Mouse (Mus musculus) embryo, embryonic 11.5 days (tissue): ENCODE data around the gene Bloc1s3.

Experiments used
- DNase-seq: peaks from one replicate; pipeline ENCODE4 v3.0.0-alpha.2; 2012; ENCODE audit warnings: low read depth, low spot score

Gene Bloc1s3

GRCm38 (mm10) chr7:19508150-19508923 is at the start of gene Bloc1s3, which contains the start of gene Trappc6a:
Gene Bloc1s3, minus strand, starts transcription at chr7:19508367.
Gene Trappc6a, plus strand, starts transcription at chr7:19508395.
- peak; percentile 89 for DNase-seq

DNA sequence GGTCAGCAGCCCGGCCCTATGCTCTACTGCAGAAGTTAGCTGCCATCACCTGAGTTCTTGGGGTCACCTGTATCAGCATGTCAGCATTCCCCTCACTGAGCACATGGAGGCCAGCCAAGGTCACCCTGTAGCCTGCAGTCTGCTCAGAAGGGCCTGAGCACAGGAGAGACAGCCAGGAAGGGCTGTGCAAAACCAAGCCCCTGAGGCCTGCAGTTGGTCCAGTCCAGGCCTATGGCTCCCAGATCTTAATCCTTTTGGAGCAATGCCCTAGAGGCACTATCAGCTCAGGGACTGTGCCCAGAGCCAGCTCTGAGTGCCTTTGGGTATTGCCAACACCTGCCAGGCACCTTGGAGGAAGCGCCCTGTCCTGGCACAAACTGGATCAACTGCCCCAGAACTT is 48.9 kb upstream of the Bloc1s3 start:
- DNase-seq, result no peak

- no peak for DNase-seq
Observed at GRCm38 (mm10) chr7:19554168-19554567, 46.0 kb upstream of the Bloc1s3 start.

DNA sequence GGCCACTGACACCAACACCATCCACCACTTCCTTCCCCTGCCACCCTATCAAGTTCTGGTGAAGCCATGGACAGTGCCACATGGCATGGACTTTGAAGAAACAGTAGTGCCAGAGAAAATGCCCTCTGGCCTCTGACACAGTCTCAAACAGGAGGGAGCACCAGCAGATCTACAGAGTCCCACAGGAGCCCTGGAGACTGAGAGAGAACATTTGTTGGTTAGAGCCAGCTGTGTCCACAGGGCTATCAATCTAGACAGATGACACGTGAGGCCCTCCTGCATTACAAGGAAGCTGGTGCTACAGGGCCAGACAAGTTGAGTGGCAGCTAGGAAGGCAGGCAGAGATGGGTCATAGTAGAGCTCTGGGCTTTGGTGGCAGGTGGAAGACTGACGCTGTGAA is 44.3 kb upstream of the Bloc1s3 start:
- DNase-seq, result no peak

- DNase-seq, result no peak
Observed at GRCm38 (mm10) chr7:19551634-19552033, 43.5 kb upstream of the Bloc1s3 start.

GRCm38 (mm10) chr7:19549394-19549793 is 41.2 kb upstream of the Bloc1s3 start:
- DNase-seq, result no peak

DNA sequence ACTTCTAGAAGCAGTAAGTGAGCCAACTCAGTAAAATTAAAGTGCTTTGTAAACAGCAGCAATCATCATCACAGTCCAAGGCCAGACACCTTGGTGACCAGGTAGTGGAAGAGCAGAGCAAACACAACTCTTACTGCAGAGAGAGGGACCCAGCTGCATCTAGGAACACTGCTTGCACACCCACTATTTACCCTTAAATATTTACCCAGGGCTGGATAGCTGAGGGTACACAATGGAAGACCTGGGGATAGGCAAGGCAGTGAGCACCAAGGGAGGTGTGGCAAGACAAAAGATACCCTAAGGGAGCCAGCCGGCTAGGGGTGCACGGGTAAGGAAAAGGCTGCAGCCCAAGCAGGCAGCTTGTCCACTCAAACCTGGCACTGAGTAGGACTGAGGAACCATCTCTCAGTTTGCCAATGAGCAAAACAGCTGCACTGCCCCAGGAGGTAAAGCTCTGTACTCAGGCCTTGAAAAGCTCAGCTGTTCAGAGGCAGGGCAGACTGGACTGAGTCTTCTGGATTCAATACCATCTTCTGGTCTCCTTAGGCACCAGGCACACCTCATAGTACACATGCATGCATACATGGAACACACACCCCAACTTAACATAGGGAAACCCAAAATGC is 39.3 kb upstream of the Bloc1s3 start:
- no peak for DNase-seq

- DNase-seq, result no peak
Observed at GRCm38 (mm10) chr7:19546007-19546406, 37.8 kb upstream of the Bloc1s3 start.

GRCm38 (mm10) chr7:19543584-19543983 is 35.4 kb upstream of the Bloc1s3 start:
- DNase-seq, result no peak

DNA sequence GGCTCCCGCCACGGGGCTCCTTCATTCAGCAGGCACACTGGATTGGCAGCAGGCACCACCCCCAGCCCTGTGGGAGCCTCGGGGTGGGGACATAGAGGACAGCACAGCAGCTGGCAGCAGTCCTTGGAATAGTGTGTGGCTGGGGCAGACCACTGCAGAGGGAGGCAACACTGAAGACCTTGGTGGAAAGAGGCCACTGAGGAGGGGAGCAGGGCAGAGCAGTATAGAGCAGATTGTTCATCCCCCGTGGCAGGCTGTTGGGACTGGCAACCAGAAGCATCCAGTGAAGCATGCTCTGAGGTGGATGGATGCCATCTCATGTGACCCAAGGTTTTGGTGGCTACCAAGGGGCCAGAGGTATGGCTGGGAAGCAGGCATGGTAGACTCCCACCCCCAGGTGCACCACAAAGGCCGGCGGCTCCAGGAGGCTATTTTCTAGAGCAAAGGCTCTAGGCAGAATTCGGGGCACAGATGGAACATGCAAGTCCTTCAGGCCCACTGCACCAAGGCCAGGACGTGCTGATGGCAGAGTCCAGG is 34.1 kb upstream of the Bloc1s3 start:
- DNase-seq, result no peak

DNA sequence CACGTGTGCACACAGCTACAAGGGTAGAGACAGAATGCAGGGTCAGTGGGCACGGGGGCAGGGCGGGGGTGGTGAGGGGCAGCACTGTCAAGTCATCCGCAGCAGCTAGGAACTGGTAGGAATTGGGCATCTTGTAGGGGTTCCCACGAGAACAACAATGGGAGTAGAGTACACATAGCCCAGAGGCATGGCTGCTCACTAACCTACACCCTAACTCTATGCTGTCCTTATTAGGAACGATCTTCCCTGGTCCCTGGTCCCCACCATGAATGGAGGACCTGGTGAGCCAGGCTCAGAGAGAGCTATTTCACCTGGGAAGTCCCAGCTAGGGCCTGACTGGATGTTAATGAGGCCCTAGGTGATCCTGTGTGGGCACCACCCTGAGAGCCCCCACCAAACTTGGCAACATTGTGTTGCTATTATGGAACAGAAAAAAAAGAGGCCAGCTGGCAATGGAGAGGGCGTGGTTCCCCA is 33.6 kb upstream of the Bloc1s3 start:
- DNase-seq, result no peak

DNA sequence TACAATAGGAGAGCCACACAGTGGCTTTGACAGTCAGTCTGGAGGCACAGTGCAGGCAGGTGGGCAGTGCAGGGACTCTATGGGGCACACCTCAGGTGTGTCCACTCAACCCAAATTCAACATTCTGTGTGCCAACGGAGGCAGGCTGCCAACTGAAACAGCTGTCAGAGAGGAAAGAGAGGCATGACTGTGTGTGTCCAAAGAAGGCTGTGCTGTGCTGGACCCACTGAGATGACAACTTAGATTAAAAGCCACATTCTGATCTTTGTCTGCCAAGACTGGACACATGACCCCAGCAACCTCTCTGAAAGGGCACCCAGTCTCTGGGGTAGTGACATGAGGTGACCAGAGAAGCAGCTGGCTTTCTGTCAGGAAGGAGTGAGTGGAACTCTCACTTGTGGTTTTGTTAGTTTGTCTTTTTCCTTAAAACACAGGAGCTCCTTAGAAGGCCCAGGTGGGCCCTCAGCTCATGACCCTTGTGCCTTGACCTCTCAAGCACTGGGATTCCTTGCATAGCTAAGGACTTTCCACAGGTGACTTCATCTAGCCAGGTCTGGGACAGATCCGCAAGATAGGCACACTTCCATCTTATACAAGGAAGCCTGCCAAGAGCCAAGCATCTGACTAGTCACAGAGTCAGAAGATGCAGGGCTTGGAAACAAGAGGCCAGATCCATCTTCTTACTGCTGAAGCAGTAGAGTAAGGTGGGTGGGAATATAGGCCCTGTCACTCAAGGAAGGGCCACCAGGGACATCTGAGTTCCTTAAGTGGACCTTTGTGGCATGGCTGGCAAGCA is 32.8 kb upstream of the Bloc1s3 start:
- no peak for DNase-seq

GRCm38 (mm10) chr7:19534676-19535075 is 26.5 kb upstream of the Bloc1s3 start:
- no peak for DNase-seq

GRCm38 (mm10) chr7:19532240-19532639 is 24.1 kb upstream of the Bloc1s3 start:
- DNase-seq, result no peak

DNA sequence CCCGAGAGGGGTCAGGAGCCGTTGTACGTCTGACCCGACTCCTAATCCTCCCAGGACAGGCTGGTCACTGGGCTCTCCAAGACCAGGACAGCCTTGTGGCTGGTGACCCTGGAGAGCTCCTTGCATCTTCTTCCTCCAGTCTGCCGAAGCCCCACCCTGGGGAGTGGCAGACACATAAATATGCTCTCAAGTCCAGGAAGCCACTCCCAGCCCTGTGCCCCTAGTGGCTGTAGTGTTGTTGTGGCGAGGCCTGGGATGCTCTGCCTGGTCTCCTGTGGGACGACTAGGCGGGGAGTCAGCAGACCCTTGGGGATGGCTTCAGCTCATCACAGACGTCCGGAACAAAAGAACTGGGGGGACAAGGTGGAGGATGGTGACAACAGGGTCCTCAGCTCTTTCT is 22.9 kb upstream of the Bloc1s3 start:
- DNase-seq, result no peak

DNA sequence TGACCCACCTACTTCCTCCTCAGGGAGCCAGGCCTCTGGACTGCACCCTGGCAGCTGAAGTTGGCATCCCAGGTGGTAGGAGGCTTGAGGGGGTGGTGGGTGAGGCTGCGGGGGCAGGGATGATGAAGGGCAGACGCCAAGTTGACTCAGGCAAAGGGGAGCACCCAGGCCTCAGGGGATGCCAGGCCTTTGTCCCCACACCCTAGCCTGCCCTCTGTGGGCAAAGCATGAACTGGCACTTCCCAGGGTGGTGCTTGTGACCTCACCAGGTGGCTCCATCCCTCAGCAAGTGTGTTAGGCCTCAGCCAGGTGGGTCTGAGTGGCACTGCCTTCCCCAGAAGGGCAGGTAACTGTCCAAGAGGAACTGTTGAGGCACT is 16.9 kb upstream of the Bloc1s3 start:
- DNase-seq, result no peak

DNA sequence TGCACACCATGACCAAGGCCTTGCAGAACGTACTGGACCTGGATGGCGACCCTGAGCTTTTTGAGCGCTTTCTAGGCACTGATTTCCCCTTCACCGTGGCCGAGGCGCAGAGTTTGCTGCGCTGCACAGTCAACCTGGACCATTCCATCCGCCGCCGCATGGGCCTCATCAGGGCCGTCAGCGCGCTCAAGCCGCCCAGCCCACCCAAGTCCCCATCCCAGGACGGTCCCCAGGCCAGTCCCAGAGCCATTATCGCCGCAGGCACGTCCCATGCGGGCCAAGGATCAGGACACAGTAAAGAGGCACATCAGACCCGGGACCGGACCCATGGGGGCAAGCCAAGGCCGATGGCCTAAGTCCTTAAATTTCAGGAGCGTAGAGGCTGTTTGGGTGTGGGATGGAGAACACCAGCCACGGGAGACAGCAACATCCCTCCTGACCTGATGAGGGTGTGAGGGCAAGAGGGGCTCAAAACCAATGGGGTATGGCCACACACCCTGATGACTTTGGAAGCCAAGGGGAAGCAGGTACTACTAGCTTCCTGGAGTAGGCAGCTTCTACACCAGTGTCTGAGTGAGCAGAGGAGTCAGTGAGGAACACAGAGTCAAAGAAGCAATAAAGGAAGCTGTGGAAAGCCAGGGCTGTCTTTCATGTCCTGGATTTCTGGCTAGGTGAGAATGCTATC is 16.4 kb upstream of the Bloc1s3 start:
- no peak for DNase-seq

- DNase-seq, result no peak
Observed at GRCm38 (mm10) chr7:19523757-19524419, 15.7 kb upstream of the Bloc1s3 start.

DNA sequence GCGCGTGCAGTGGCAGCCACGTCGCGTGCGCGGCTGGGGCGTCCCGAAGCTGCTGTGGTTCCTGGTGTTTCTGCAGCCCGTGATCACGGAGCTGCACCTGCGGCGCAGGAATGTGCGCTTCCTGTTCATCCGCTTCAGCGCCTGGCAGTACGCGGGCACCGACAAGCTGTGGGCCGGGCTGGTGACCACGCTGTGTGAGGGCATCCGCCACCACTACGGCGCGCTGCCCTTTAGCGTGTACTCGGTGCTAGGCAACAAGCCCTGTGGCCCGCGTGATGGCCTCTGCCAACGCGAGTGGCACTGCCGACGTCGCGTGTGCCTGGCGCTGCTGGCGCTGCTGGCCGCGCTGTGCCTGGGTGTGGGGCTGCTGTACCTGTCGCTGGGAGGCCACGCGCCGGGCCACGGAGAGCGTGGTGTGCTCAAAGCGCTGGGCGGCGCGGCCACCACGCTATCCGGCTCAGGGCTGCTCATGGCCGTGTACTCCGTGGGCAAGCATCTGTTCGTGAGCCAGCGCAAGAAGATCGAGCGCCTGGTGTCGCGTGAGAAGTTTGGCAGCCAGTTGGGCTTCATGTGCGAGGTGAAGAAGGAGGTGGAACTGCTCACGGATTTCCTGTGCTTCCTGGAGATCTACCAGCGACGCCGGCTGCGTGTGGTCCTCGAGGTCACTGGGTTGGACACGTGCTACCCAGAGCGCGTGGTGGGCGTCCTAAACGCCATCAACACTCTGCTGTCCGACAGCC is 15.0 kb upstream of the Bloc1s3 start:
- no peak for DNase-seq

DNA sequence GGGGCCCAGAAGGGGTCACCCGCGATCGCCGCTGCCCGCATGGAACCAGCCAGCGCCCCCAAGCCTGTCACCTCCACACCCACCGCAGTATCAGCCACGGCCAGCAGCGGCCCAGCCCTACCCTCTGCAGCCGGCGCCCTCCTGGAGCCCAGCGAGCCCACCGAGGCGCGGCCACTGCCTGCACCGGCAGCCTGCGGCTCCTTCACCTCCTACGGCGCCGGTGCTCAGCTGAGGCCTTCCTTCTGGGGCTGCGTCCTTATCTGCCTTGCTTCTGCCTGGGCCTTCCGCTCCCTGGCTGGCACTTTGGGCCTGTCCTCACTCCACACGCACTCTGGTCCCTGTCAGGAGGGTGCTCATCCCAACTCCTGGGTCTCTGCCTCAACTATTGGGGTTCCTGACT is 11.9 kb upstream of the Bloc1s3 start:
- no peak for DNase-seq
